Mouse (Mus musculus) right cerebral cortex, adult 2 months (tissue): Measurements from ENCODE around the gene Psmb8.

ENCODE experiments used
- DNase-seq, 2 experiments: peaks; one replicate each; pipeline ENCODE4 v3.0.0; 2021 to 2022; ENCODE audit warnings: low spot score in 2 of 2

The Psmb8 gene

DNA sequence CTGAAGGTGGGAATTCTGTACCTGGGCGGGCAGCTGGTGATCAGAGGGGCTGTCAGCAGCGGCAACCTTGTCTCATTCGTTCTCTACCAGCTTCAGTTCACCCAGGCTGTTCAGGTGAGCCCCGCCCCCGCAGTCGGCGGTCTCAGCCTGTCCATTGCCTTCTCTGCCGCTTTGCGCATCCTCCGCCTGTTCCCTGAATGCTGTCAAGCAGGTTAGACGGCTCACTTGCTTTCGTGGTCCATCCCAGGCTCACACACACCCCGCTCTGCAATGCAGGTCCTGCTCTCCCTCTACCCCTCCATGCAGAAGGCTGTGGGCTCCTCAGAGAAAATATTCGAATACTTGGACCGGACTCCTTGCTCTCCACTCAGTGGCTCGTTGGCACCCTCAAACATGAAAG, 4.7 kb upstream of the Psmb8 start:
- no peak for DNase-seq

DNA sequence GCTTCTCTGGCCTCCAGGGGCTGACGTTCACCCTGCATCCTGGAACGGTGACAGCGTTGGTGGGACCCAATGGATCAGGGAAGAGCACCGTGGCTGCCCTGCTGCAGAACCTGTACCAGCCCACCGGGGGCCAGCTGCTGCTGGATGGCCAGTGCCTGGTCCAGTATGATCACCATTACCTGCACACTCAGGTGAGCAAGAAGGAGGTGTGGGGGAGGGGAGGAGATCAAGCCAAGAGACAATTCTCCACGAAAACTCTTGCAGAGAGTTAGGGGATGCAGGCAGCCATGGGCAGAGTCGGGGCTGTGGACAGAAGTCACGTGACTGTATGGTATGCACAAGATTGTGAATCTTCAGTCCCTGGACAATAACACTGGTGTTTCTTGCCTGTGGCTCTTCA, 4.1 kb upstream of the Psmb8 start:
- DNase-seq: no peak

DNA sequence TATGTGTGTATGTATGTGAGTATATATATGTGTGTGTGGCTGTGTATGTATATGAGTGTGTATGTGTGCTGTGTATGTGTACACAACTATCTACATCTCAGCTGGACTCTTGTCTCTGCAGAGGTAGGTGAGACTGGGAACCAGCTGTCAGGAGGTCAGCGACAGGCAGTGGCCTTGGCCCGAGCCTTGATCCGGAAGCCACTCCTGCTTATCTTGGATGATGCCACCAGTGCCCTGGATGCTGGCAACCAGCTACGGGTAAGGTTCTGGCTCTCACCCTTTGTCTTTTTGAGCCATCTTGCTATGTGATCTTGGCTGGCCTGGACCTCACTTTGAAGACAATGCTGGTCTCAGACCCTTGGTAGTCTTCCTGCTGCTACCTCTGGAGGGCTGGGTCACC, 2.8 kb upstream of the Psmb8 start:
- no peak for DNase-seq

DNA sequence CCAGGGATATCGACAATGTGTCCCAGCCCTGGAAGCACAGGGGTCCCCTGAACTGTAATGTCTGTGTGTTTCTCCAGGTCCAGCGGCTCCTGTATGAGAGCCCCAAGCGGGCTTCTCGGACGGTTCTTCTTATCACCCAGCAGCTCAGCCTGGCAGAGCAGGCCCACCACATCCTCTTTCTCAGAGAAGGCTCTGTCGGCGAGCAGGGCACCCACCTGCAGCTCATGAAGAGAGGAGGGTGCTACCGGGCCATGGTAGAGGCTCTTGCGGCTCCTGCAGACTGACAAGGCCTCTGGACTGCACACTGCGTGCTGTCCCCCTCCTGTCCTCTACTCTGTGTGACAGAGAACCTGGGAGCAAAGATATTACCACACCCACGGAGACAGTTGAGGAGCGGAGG, 1.0 kb upstream of the Psmb8 start:
- DNase-seq: no peak

DNA sequence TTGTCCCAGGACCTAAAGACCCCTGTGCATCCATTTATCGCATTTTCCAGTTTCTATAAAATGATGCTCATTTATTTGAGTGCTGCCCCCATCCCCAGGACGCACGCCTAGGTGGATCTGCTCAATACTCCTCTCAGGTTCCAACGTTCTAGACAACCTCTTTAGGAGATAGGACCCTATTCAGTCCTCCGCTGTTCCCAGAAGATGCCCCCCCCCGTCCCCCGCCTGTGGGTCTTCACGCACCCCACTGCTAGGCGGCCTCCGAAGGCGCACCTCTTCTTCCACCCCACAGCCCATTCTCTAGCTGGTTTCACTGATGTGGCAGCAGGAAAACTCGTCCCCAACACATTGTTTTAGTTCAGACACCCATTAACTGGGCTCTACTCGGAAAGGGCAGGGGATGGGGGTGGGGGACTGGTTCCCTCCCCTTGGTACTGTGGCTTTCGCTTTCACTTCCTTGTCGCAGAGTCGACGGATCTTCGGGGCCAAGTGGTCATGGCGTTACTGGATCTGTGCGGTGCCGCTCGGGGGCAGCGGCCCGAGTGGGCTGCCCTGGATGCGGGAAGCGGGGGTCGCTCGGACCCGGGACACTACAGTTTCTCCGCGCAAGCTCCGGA, 491 bp downstream of the Psmb8 start:
- no peak for DNase-seq

DNA sequence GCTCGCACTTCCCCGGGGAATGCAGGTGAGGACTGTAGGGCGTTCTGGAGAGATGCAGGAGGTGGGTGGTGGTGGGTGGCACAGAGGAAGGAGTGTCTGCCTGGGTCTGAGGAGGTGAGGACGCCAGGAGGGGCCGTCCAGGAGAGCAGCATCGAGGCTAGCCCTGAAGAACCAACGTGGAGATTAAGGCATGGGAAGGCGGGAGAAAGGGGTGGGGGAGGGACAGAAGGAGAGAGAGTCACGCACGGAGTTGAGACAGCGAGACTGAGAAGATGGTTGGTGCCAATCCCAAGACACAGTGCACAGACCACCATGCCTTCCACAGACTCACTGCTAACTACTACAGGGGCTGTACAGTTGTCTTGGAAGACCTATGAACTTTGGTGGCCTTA, 996 bp downstream of the Psmb8 start:
- no peak for DNase-seq

DNA sequence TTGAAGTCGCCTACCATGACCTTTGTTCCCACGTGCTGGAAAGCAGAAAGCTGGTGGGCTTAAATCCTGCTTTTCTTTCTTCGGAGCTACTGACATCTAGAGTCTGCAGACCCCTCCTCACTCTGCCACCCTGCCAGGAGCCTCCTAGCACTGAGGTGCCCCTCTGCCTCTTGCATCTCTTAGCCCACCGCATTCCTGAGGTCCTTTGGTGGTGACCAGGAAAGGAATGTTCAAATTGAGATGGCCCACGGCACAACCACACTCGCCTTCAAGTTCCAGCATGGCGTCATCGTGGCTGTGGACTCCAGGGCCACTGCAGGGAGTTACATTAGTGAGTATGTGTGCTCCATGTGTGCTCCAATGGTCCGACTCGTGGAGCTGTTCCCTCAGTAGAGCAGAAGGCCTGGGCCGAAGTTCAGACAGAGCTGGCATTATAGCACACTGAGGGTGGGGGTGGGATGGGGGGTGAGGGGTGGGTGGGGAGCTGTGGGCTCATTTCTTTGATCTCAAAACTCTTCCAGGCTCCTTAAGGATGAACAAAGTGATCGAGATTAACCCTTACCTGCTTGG, 1.6 kb downstream of the Psmb8 start:
- no peak for DNase-seq

DNA sequence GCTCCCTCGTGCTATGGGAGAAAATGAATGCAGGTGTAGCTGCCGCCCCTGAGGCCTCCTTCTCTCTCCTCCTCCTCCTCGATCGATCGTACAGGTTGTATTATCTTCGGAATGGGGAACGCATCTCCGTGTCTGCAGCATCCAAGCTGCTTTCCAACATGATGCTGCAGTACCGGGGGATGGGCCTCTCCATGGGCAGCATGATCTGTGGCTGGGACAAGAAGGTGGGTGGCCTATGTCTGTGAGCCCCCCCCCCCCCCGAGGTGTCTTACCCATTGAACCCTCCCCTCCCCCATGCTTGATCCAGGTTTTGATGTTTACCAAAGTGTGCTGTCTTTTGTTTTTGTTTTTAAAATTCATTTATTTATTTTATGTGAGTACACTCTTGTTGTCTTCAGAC, 2.5 kb downstream of the Psmb8 start:
- DNase-seq: no peak

DNA sequence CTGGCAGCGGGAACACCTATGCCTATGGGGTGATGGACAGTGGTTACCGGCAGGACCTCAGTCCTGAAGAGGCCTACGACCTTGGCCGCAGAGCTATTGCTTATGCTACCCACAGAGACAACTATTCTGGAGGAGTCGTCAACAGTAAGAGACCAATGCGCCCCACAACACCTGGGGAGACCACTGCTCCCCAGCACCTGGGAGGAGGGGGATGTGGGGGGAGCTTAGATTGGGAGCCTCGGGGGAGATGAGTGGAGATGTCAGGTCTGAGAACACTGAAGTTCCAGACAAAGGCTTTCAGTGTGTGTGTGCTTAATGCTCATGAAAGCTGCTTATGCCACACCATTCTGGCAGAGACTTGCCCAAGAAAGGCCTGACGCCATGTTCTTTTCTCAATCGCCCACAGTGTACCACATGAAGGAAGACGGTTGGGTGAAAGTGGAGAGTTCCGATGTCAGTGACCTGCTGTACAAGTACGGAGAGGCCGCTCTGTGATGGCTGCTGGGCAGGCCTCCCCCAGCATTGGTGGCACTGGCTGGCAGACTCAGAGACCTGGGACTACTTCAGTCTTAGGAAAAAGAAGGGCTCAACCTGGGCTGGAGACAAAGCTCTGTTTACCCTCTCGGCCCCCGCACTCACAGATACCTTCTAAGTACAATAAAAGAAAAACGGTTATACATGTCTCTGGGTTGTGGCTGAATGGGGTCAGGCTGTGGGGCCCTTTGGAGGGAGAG, 3.4 kb downstream of the Psmb8 start:
- DNase-seq: no peak

DNA sequence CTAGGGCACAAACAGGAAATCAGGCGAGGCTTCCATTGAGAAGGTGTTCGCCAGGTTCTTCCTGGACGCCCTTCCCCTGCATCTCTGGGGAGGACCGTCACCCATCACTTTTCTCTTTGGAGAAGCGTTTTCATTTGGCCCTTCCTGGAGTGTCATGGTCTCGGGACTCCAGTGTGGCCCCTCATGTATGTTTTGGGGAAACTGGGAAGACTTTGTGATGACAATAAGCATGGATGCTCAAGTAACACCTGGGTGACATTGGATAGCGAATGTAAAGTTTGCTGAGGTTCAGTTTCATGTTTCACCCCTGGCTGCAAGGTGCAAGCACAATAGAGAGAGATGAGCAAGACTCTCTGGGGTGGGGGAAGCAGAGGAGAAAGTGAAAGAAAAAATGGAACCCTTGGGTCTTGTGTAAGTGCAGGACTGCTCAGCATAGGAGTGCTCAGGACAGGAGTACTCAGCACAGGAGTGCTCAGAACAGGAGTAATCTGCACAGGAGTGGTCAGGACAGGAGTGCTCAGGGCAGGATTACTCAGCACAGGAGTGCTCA, 4.1 kb downstream of the Psmb8 start:
- no peak for DNase-seq

DNA sequence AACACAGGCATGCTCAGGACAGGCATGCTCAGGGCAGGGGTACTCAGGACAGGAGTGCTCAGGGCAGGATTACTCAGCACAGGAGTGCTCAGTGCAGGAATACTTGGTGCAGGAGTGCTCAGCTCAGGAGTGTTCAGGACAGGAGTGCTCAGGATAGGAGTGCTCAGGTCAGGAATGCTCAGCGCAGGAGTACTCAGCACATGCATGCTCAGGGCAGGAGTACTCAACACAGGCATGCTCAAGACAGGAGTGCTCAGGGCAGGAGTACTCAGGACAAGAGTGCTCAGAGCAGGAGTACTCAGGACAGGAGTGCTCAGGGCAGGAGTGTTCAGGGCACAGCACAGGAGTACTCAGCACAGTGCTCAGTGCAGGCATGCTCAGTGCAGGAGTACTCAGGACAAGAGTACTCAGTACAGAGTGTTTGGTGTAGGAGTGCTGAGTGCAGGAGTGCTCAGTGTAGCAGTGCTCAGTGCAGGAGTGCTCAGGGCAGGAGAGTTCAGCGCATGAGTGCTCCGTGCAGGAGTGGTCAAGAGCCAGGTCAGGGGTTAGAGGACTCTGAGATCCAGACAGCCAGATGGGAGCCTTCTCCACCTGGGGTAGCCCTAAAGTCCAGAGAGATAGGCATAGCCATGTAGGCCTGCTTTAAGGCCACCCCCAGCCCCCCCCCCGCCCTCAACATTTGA, 5.4 kb downstream of the Psmb8 start:
- no peak for DNase-seq

DNA sequence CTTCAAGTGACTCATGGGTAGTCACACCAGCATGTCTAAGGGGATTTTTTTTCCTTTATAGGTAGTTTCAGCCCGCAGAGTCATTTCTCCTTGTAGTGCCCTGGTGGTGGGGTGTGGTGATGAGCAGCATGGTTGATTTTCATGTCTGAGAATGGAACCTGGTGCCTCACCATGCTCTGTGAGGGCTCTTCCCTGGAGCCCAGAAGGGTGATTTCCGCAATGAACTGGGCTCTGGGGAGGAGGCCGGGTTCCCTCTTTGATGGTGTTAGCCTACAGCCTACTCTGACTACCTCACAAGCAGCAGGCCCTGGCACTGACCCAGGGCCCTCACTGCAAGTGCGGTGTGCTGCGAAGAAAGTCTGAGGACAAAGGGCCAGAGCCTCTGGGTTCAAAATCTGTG, 5.9 kb downstream of the Psmb8 start, which contains the start of gene Tap2:
Gene Tap2, plus strand, starts transcription at position 84 of the 400 bp plus-strand sequence.
- DNase-seq: no peak

DNA sequence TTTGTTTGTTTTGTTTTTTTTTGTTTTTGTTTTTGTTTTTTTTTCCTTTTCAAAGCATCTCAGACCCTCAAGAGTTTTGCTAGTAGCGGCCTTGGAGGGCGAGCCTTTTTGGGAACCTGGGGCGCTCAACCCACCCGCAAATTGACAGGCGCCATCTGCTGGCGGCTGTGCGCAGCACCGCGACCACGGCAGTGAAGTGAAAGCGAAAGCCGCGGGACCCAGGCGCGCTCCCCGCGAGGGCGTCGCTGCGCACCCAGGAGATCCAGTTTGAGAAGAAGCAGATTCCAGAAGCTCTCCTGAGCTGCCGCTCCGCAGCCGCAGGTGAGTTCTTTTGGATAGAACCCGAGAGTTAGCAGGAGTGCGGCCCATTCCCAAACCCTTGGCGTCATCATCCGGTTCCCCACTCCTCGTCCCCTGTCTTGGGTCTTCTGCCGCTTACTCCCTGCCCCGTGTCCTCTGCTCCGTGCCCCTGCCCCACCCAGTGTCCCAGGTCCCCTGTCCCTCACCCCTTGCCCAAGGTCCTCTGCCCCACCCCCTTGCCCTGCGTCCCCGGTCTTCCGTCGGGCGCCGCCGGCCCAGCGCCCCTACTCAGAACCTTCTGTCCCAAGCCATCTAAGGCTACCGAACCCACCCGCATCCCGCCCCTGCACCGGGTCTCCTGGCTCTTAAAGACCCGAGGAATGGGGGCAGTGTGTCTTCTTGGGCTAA, 6.9 kb downstream of the Psmb8 start:
- peak; percentile 85 to 88 for DNase-seq

DNA sequence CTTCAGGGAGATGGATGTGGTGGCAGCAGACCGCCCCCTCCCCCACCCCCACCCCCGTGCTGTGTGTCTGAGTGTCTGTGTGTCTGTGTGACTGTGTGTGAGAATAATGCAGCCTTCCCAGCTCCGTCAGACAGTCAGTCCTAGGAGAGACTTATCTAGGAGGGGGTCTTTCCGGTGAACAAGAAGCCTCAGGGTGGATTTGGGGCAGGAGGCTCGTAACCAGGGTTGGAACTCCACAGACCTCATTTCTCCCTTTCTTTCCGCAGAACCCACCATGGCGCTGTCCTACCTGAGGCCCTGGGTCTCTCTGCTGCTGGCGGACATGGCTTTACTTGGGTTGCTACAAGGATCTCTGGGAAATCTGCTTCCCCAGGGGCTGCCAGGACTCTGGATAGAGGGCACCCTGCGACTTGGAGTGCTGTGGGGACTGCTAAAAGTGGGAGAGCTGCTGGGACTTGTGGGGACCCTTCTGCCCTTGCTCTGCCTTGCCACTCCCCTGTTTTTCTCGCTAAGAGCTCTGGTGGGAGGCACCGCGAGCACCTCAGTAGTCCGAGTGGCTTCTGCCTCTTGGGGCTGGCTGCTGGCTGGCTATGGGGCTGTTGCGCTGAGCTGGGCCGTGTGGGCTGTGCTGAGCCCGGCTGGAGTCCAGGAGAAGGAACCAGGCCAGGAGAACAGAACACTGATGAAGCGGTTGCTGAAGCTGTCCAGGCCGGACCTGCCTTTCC, 7.7 kb downstream of the Psmb8 start:
- no peak for DNase-seq

DNA sequence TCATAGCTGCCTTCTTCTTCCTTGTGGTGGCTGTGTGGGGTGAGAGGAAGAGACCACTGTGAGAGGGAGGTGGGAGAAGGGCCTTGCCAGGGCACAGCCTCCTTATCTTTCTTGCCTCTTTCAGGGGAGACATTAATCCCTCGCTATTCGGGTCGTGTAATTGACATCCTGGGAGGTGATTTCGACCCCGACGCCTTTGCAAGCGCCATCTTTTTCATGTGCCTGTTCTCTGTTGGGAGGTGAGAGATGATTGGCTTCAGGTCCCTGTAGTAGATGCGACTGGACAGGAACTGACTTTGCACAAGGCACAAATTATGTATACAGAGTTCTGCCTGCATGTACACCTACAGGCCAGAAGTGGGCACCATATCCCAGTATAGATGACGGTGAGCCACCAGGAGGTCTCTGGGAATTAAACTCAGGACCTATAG, 8.2 kb downstream of the Psmb8 start:
- DNase-seq: peak in 1 of 2 experiments; percentile 28

DNA sequence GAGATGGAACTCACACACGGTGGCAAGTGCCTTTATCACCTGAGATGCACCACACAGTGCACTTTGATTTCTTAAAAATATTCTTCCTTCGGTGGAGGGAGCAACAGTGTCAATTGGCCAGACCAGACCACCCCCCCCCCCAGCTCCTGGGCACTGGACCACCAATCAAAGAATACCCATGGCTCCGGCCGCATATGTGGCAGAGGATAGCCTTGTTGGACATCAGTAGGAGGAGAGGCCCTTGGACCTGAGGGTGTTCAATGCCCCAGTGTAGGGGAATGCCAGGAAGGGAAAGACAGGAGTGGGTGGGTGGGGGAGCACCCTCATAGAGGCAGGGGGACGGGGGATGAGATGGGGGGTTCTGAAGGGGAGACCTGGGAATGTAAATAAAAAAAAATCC, 9.2 kb downstream of the Psmb8 start:
- DNase-seq: no peak

DNA sequence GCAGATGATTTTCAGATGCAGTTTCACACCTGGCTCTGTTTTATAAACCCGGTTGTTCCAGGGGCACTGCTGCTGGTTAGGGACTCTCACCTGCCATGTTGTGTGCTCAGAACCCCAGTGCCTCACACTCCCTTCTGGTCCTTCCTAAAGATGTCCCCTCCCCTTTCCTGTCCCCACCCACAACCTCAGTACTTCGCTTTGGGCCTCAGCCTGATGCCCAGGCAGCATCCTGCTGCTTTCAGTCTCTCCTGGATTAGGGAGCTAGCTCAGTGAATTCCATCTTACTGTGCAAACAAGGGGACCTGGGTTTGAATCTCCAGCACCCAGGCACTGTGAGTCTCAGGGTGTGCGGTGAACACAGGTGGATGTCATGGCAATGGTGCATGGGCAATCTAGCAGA, 9.9 kb downstream of the Psmb8 start:
- DNase-seq: no peak

DNA sequence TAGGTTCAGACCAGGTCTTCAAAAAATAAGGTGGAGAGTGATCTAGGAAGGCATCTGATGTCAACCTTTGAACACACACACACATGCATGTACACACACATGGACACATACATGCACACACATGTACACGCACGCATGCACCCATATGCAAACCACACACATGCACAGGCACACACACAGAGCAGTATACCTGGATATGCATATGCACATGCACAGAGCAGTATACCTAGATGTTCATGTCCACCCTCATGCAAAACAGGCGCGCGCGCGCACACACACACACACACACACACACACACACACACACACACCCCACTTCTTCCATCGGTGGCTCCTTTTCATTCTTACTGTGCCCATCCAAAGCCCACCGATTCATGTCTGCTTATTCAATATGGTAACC, 10.3 kb downstream of the Psmb8 start:
- DNase-seq: no peak

DNA sequence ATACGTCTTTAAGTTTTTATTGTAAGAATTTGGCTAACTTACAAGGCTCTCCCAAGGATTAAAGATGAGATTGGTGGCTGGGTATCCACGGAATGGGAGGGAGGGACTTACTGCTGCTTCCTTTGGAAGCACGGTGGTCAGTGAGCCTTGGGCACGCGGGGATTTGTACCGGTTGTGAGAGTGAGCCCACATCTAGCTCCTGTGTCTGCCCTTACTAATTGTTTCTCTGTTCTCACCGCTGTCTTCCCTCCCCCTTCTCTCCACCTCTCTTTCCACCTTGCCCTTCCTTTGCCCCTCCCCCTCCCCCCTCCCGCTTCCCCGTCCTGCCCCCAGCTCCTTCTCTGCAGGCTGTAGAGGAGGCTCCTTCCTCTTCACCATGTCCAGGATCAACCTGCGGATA, 10.9 kb downstream of the Psmb8 start:
- no peak for DNase-seq

DNA sequence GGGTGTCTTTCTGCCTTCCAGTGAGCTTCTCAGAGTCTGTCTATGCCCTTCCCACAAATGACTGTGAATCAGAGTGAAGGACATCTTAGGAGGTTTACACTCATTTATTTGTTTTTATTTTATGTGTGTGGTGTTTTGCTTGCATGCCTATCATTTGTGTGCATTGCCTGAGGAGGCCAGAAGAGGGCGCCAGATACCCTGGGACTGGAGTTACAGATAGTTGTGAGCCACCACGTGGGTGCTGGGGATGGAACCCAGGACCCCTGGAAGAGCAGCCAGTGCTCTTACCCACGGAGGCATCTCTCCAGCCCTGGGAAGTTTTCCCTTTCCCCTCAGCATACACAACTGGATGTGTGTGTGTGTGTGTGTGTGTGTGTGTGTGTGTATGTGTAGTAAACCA, 12.2 kb downstream of the Psmb8 start:
- no peak for DNase-seq

DNA sequence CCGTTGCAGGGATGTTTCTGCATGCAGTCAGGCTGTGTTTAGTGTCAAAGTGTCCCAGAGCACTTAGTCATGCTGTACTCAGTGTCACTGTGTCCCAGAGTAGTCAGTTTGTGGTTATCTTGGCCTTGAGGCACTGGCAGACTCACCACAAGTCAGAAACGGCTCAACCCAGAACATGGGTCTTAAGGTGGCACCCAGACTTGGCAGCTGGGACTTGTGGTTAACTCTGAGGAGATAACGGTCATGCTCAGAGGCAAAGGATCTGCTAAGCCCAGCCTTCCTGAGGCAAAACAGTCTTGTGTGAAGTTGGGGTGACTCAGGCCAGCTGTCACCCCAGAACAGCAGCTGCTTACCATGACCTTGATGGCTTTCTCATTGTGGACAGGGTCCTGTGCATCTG, 13.1 kb downstream of the Psmb8 start:
- DNase-seq: no peak
